Comparison of ENCODE assay signal across 8 mouse cellular contexts in genomic region chr1:166843397-166843877, GRCm38 (mm10).
DNase-seq lines count a peak whose midpoint lies in the region; ATAC-seq and TF ChIP-seq lines count a peak whose summit lies in the region.

No protein-coding gene starts in this region.

- no peak for TF ChIP-seq POLR2A in liver, adult 2 months (IDR thresholded peaks at IDR 0.05; ENCODE audit: extremely low read depth, insufficient read depth, low read length)

- H3K27me3 ChIP-seq in heart, embryonic 11.5 days (ENCODE audit: control insufficient read depth, insufficient read depth, low read length) = no peaks in the 10 kb centered on the region
- H3K27me3 ChIP-seq in hindbrain, embryonic 11.5 days (ENCODE audit: control insufficient read depth, insufficient read depth, low read length) = no peaks in the 10 kb centered on the region
- no peaks in the 10 kb centered on the region for H3K27me3 ChIP-seq in liver, adult 2 months (ENCODE audit: control insufficient read depth, insufficient read depth, low read length)
- H3K27me3 ChIP-seq in stomach, embryonic 16.5 days (ENCODE audit: control insufficient read depth, insufficient read depth, low read length) = no peaks in the 10 kb centered on the region

- no peaks in the 10 kb centered on the region for H3K4me1 ChIP-seq in heart, embryonic 11.5 days (ENCODE audit: control insufficient read depth, insufficient read depth, low read length)
- no peaks in the 10 kb centered on the region for H3K4me1 ChIP-seq in hindbrain, embryonic 11.5 days (replicated peaks; ENCODE audit: control insufficient read depth, insufficient read depth, low read length)
- H3K4me1 ChIP-seq in liver, adult 2 months (ENCODE audit: control insufficient read depth, insufficient read depth, low read length) = no peaks in the 10 kb centered on the region
- peaks cover 3% of the 10 kb centered on the region; the same call in 1 of the 2 replicates for H3K4me1 ChIP-seq in stomach, embryonic 16.5 days (ENCODE audit: control insufficient read depth, insufficient read depth, low read length)

- H3K4me2 ChIP-seq in heart, embryonic 11.5 days = peak overlapping the region; percentile 57
- peak overlapping the region; percentile 39 for H3K4me2 ChIP-seq in hindbrain, embryonic 11.5 days (replicated peaks; ENCODE audit: low read depth, low read length)
- H3K4me2 ChIP-seq in stomach, embryonic 16.5 days (ENCODE audit: low read depth, low read length) = peak overlapping the region; percentile 38

- no peak for TF ChIP-seq CTCF in liver, adult 2 months (IDR thresholded peaks at IDR 0.05; ENCODE audit: low read depth, low read length)

- no peak overlapping the region for H3K27ac ChIP-seq in heart, embryonic 11.5 days (ENCODE audit: low read depth, low read length)
- peak overlapping the region; percentile 74 for H3K27ac ChIP-seq in hindbrain, embryonic 11.5 days (ENCODE audit: low read depth, low read length)
- no peak overlapping the region for H3K27ac ChIP-seq in liver, adult 2 months (replicated peaks; ENCODE audit: insufficient read depth, low read depth, low read length)
- no peak overlapping the region for H3K27ac ChIP-seq in stomach, embryonic 16.5 days (ENCODE audit: low read length)

- peak overlapping the region; percentile 20; the same call in 1 of the 2 replicates for H3K4me3 ChIP-seq in heart, embryonic 11.5 days (ENCODE audit: low read depth, low read length)
- peak overlapping the region; percentile 14; the same call in 1 of the 2 replicates for H3K4me3 ChIP-seq in hindbrain, embryonic 11.5 days (ENCODE audit: low read depth, low read length)
- no peak overlapping the region for H3K4me3 ChIP-seq in liver, adult 2 months (ENCODE audit: insufficient read depth, low read depth, low read length)
- H3K4me3 ChIP-seq in stomach, embryonic 16.5 days (replicated peaks; ENCODE audit: low read length) = peak overlapping the region; percentile 20; the same call in 1 of the 2 replicates

- no peak for ATAC-seq in heart, embryonic 11.5 days (replicated peaks; ENCODE audit: insufficient number of reproducible peaks, low FRiP score, low TSS enrichment)
- peak; percentile 59; the same call in 1 of the 2 replicates for ATAC-seq in hindbrain, embryonic 11.5 days (ENCODE audit: low FRiP score)
- no peak; the same call in 1 of the 2 replicates for ATAC-seq in stomach, embryonic 16.5 days (ENCODE audit: insufficient read depth, low FRiP score)

- DNase-seq in heart, adult 11 months = no peak
- peak; percentile 62 for DNase-seq in embryo, embryonic 10.5 days (ENCODE audit: low spot score)
- peak; percentile 61 for DNase-seq in hindbrain, embryonic 11.5 days (ENCODE audit: low spot score)
- peak; percentile 2 for DNase-seq in liver, adult 2 months (ENCODE audit: extremely low read depth, low read depth, low spot score)
- no peak for DNase-seq in layer of hippocampus, adult 9-11 months
- DNase-seq in left cerebral cortex, adult 9 months (ENCODE audit: low spot score in 2 of 2) = no peak

- H3K9me3 ChIP-seq in heart, embryonic 11.5 days (replicated peaks; ENCODE audit: control insufficient read depth, low read length) = no peaks in the 10 kb centered on the region
- no peaks in the 10 kb centered on the region for H3K9me3 ChIP-seq in hindbrain, embryonic 11.5 days (ENCODE audit: control insufficient read depth, low read length)
- no peaks in the 10 kb centered on the region for H3K9me3 ChIP-seq in stomach, embryonic 16.5 days (replicated peaks; ENCODE audit: control insufficient read depth, low read length)

- no peaks in the 10 kb centered on the region for H3K36me3 ChIP-seq in heart, embryonic 11.5 days (ENCODE audit: control insufficient read depth, insufficient read depth, low read length)
- no peaks in the 10 kb centered on the region for H3K36me3 ChIP-seq in hindbrain, embryonic 11.5 days (ENCODE audit: control insufficient read depth, insufficient read depth, low read length)
- no peaks in the 10 kb centered on the region for H3K36me3 ChIP-seq in liver, adult 2 months (ENCODE audit: control insufficient read depth, insufficient read depth, low read length)
- H3K36me3 ChIP-seq in stomach, embryonic 16.5 days (ENCODE audit: control insufficient read depth, insufficient read depth, low read length) = no peaks in the 10 kb centered on the region

- no peaks in the 10 kb centered on the region for H3K79me2 ChIP-seq in liver, adult 2 months (ENCODE audit: control insufficient read depth, insufficient read depth, low read length)

- 2% methylated on average over 11 of the region's 11 CpGs for WGBS in heart, embryonic 11.5 days (ENCODE audit: insufficient replicate concordance)
- 4% methylated on average over 11 of the region's 11 CpGs for WGBS in hindbrain, embryonic 11.5 days
- 5% methylated on average over 11 of the region's 11 CpGs for WGBS in liver, adult 2 months
- WGBS in stomach, embryonic 16.5 days = 4% methylated on average over 11 of the region's 11 CpGs

- no peak overlapping the region for H3K9ac ChIP-seq in heart, embryonic 11.5 days (ENCODE audit: low read depth, low read length)
- H3K9ac ChIP-seq in hindbrain, embryonic 11.5 days (ENCODE audit: low read depth, low read length) = peak overlapping the region; percentile 23; the same call in 1 of the 2 replicates
- H3K9ac ChIP-seq in liver, adult 2 months (ENCODE audit: low read depth, low read length) = no peak overlapping the region
- no peak overlapping the region for H3K9ac ChIP-seq in stomach, embryonic 16.5 days (ENCODE audit: low read length)

Comparison
In these comparisons a context has a peak if more than half of its experiments do, and no peak if none do; other contexts are left out.
1. DNase-seq: peak in embryo, embryonic 10.5 days (single experiment), hindbrain, embryonic 11.5 days (single experiment) and liver, adult 2 months (single experiment); none in heart, adult 11 months (single experiment), layer of hippocampus, adult 9-11 months (single experiment) and left cerebral cortex, adult 9 months (0 of 2).
2. Peak in every context shown above with its lines, with median percentiles within 50 percentile points of each other: H3K4me2 ChIP-seq.